Mouse (Mus musculus): ENCODE data around the gene 2010300C02Rik. TPM values are rescaled to one million over a fixed set of nuclear protein-coding genes. Genes with fewer than 3 reads are reported as not detected.

2010300C02Rik gene
- polyA plus RNA-seq, 1 experiment from 2014 or later: 2.6 TPM

DNA sequence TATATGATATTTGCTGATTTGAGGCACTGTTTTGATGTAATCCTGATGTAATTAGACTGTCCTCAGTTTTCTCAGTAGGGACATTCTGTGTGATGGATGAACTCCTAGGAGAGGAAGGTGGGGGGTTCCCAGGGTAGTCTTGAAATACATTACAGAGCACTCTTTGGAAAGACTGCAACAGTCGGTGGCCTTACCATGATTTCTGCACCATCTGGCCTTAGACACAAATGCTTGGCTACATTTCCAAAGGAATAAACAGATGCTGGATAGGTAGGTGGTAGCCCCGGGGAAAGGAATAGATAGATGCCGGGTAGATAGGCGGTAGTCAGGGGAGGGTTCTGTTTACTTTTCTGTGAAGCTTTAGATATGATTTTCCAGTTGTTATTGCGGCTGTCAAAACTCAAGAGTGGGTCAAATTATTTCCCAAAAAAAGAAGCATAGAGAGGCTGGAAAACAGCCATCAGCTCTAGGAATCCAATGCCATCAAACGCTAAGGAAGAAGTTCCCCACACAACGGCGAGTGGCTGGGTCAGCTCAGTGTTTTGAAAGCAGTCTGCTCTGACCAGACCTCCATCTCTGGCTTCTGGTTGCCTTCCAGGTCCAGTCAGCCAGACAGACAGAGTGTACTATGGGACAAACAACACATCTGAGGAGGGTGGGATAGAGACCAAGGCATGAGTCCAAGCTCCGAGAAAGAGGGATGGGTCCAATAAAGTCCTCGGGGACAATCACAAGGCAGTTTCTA lies 147.2 kb downstream of the 2010300C02Rik start:
- Histone ChIP-seq H3K9ac (no peak overlapping the region), H3K4me3 (no peak overlapping the region), H3K27me3 (no peaks in the 10 kb centered on the region), H3K27ac (no peak overlapping the region), H3K4me2 (replicated peaks) (no peak overlapping the region), H3K36me3 (no peaks in the 10 kb centered on the region), H3K4me1 (no peaks in the 10 kb centered on the region), H3K9me3 (replicated peaks) (no peaks in the 10 kb centered on the region)
- WGBS: 83% methylated on average over 10 of the region's 10 CpGs
- no peak for ATAC-seq (ENCODE audit: low FRiP score)

DNA sequence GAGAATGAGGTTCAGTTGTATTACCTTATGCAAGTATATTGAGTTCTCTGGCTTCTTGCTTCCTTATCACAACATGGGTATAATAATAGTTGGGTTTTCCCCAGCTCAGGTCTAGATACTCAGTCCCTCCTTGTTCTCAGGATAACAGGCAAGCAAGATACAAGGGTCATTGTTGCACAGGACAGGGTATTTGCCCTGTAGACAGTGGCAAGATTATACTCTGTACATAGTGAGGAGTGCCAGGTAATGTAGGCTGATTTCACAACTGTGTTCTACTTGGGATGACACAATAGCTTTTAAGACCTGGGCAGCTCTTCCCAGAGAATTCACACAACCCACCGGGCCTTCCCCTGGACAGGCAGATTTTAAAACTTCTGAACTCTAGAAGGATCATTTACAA lies 151.5 kb downstream of the 2010300C02Rik start:
- no peak overlapping the region for H3K4me3 ChIP-seq
- no peak overlapping the region for H3K9ac ChIP-seq
- peaks cover 6% of the 10 kb centered on the region; the same call in 1 of the 2 replicates for H3K4me1 ChIP-seq
- H3K27ac ChIP-seq: no peak overlapping the region
- no peaks in the 10 kb centered on the region for H3K27me3 ChIP-seq
- 91% methylated on average over 1 of the region's 1 CpGs for WGBS
- H3K9me3 ChIP-seq (replicated peaks): no peaks in the 10 kb centered on the region
- no peak overlapping the region for H3K4me2 ChIP-seq (replicated peaks)
- no peaks in the 10 kb centered on the region for H3K36me3 ChIP-seq
- no peak for ATAC-seq (ENCODE audit: low FRiP score)

DNA sequence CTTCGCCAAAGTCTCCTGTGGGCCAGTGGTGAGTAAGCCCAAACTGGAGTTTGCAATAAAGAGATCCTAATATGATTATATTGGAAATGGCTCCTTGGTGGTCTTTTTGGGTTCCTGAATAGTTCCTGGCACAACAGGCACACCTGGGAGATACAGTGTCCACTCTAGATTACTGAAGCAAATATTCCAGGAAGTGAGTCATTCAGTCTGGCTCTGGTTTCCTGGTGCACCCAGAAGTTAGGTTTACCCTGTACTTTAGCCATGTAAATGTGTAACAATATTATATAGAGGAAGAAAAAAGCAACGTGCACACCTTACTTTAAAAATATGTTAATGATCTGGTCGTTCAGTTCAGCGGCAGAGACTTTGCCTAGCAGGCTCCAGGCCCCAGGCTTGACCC lies 153.1 kb downstream of the 2010300C02Rik start:
- 86% methylated on average over 4 of the region's 4 CpGs for WGBS
- Histone ChIP-seq H3K36me3 (no peaks in the 10 kb centered on the region), H3K9ac (no peak overlapping the region), H3K4me2 (replicated peaks) (no peak overlapping the region), H3K9me3 (replicated peaks) (no peaks in the 10 kb centered on the region), H3K4me3 (no peak overlapping the region), H3K4me1 (peaks cover 6% of the 10 kb centered on the region; the same call in 1 of the 2 replicates), H3K27me3 (no peaks in the 10 kb centered on the region), H3K27ac (no peak overlapping the region)
- no peak for ATAC-seq (ENCODE audit: low FRiP score)

DNA sequence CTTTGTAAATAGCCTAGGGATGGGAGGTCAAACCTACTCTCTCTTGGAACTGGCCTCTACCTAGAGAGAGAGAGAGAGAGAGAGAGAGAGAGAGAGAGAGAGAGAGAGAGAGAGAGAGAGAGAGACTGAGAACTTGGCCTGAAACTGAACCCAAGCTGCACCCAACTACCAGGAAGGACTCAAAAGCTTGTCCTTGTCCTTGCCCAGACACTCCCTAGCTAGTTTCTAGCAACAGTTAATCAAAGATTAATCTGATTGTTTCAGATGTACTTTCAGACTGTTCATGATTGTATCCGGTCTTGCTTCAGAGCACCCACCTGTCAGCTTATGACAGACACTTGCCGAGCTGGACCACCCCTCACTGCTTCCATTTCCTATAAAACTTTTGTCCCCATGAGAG lies 153.5 kb downstream of the 2010300C02Rik start:
- no peaks in the 10 kb centered on the region for H3K36me3 ChIP-seq
- no peaks in the 10 kb centered on the region for H3K27me3 ChIP-seq
- no peak for ATAC-seq (ENCODE audit: low FRiP score)
- H3K27ac ChIP-seq: no peak overlapping the region
- H3K4me3 ChIP-seq: no peak overlapping the region
- 79% methylated on average over 2 of the region's 2 CpGs for WGBS
- H3K9me3 ChIP-seq (replicated peaks): no peaks in the 10 kb centered on the region
- no peak overlapping the region for H3K4me2 ChIP-seq (replicated peaks)
- H3K9ac ChIP-seq: no peak overlapping the region
- H3K4me1 ChIP-seq: peaks cover 6% of the 10 kb centered on the region; the same call in 1 of the 2 replicates

DNA sequence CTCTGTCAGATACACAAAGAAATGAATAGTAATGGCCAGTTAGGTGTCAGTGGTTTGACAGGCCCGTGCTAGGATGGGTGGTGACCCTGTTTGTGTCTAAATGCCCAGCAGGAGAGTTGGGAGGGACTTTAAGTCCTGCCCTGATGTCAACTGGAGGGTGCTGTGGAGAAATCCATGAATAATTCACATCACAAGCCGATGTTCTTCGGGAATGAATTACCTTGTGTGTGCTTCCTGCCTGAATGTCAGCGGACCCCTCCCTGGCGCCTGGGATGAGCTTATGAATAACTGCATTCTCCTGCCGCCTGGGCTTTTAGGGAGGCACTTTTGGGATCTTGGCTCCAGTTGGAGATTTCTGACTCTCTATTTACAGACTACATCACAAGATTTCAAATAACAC lies 154.5 kb downstream of the 2010300C02Rik start:
- H3K27me3 ChIP-seq: no peaks in the 10 kb centered on the region
- no peaks in the 10 kb centered on the region for H3K36me3 ChIP-seq
- WGBS: 24% methylated on average over 6 of the region's 6 CpGs
- no peaks in the 10 kb centered on the region for H3K9me3 ChIP-seq (replicated peaks)
- H3K27ac ChIP-seq: no peak overlapping the region
- no peak overlapping the region for H3K4me3 ChIP-seq
- no peak for ATAC-seq (ENCODE audit: low FRiP score)
- peaks cover 6% of the 10 kb centered on the region; the same call in 1 of the 2 replicates for H3K4me1 ChIP-seq
- no peak overlapping the region for H3K4me2 ChIP-seq (replicated peaks)
- no peak overlapping the region for H3K9ac ChIP-seq

DNA sequence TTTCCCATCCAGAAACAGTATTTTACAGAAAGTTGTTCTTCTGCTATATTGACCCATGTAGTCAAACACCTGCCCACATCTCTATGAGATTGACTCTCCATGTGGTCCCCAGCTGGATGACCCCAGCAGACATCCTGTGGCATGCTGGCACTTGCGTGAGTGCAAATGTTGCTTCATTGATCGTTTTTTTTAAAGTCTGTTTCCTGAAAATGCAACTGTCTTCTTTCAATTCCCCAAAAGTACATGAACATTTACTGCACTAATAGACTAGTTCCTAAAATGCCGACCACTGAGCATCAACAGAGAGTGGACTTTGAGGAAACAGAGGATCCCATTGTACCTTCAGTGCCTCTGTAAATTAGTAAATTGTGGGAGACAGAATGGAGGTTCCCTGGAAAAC lies 157.9 kb downstream of the 2010300C02Rik start:
- WGBS: 87% methylated on average over 3 of the region's 3 CpGs
- ATAC-seq (ENCODE audit: low FRiP score): no peak
- peaks cover 6% of the 10 kb centered on the region; the same call in 1 of the 2 replicates for H3K4me1 ChIP-seq
- no peaks in the 10 kb centered on the region for H3K36me3 ChIP-seq
- no peaks in the 10 kb centered on the region for H3K27me3 ChIP-seq
- no peak overlapping the region for H3K4me3 ChIP-seq
- no peak overlapping the region for H3K9ac ChIP-seq
- H3K9me3 ChIP-seq (replicated peaks): no peaks in the 10 kb centered on the region
- no peak overlapping the region for H3K27ac ChIP-seq
- no peak overlapping the region for H3K4me2 ChIP-seq (replicated peaks)

Other genes with a start within 250 kb of the 2010300C02Rik start
- 3.2 and 4.6 TPM in 2 replicates for gene Mgat4a, start 179.1 kb downstream of the 2010300C02Rik start, polyA plus RNA-seq (2016; fragmentation: Nextera tagmentation; extraction: Ambion mirVana)
- gene Tsga10, start 146.3 kb upstream of the 2010300C02Rik start, polyA plus RNA-seq (2016; fragmentation: Nextera tagmentation; extraction: Ambion mirVana): 20.3 and 21.5 TPM in 2 replicates
- gene Lipt1, start 151.7 kb upstream of the 2010300C02Rik start, polyA plus RNA-seq (2016; fragmentation: Nextera tagmentation; extraction: Ambion mirVana): 8.8 and 8.9 TPM in 2 replicates
- gene Mitd1, start 170.3 kb upstream of the 2010300C02Rik start, polyA plus RNA-seq (2016; fragmentation: Nextera tagmentation; extraction: Ambion mirVana): 19.1 and 21.7 TPM in 2 replicates
- gene Mrpl30, start 170.4 kb upstream of the 2010300C02Rik start, polyA plus RNA-seq (2016; fragmentation: Nextera tagmentation; extraction: Ambion mirVana): 185 and 220 TPM in 2 replicates
- not detected in 2 replicates for gene Lyg2, start 196.4 kb upstream of the 2010300C02Rik start, polyA plus RNA-seq (2016; fragmentation: Nextera tagmentation; extraction: Ambion mirVana)
- gene Lyg1, start 237.7 kb upstream of the 2010300C02Rik start, polyA plus RNA-seq (2016; fragmentation: Nextera tagmentation; extraction: Ambion mirVana): not detected in 2 replicates